In the genomic region with DNA sequence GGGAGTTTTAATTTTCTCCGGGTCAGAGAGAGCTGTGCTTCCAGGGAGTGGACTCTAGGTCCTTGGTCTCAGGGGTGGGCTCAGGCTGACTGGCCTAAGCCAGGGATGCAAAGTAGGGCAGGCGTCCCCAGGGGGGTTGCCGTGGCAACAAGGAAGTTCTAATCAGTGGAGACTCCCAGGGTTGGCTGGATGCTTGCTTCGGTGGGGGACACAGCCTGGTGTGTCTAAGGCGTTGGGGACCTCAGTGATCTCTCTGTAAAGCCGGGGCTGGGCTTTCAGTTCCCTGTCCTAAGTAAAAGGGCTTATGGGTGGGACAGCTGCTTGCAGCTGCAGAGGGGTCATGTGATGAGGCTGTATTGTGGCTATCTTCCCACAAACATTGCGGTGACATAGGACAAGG, we compare ENCODE assay signal across 10 mouse cellular contexts.
DNase-seq lines count a peak whose midpoint lies in the region; ATAC-seq lines count a peak whose summit lies in the region.
"Had no signal": no experiment of that assay in that cellular context is flagged by ENCODE, and none has a peak within 500 bp of the region (broad histone marks: within the 10 kb centered on the region; RNA-seq: fewer than 3 reads in every experiment).

No protein-coding gene starts in this region.

- peaks cover 19% of the 10 kb centered on the region for H3K4me1 ChIP-seq in forebrain, embryonic 13.5 days
- peaks cover 28% of the 10 kb centered on the region for H3K4me1 ChIP-seq in hindbrain, embryonic 12.5 days
- H3K4me1 ChIP-seq: embryonic facial prominence, embryonic 15.5 days had no signal

- no peaks in the 10 kb centered on the region for H3K36me3 ChIP-seq in forebrain, embryonic 13.5 days (ENCODE audit: poor library complexity, severe bottlenecking)
- no peaks in the 10 kb centered on the region for H3K36me3 ChIP-seq in hindbrain, embryonic 12.5 days
- H3K36me3 ChIP-seq: embryonic facial prominence, embryonic 15.5 days; limb, embryonic 12.5 days had no signal

- no peak overlapping the region for H3K4me2 ChIP-seq in forebrain, embryonic 13.5 days
- peak overlapping the region; percentile 3; the same call in 1 of the 2 replicates for H3K4me2 ChIP-seq in hindbrain, embryonic 12.5 days (replicated peaks)
- H3K4me2 ChIP-seq: embryonic facial prominence, embryonic 15.5 days; limb, embryonic 12.5 days had no signal

- ATAC-seq in forebrain, embryonic 13.5 days, result peak; percentile 41; the same call in 1 of the 2 replicates
- peak; percentile 41; the same call in 1 of the 2 replicates for ATAC-seq in hindbrain, embryonic 12.5 days (ENCODE audit: low FRiP score)

- no peak overlapping the region for H3K4me3 ChIP-seq in forebrain, embryonic 13.5 days
- H3K4me3 ChIP-seq in hindbrain, embryonic 12.5 days, result no peak overlapping the region
- H3K4me3 ChIP-seq: embryonic facial prominence, embryonic 15.5 days; limb, embryonic 12.5 days had no signal

- intact Hi-C loops in left cerebral cortex, postnatal 4 days (cut with DNase I), result no loop called here

- H3K9me3 ChIP-seq in forebrain, embryonic 13.5 days (replicated peaks), result no peaks in the 10 kb centered on the region
- no peaks in the 10 kb centered on the region for H3K9me3 ChIP-seq in hindbrain, embryonic 12.5 days (replicated peaks)
- H3K9me3 ChIP-seq: embryonic facial prominence, embryonic 15.5 days; limb, embryonic 12.5 days had no signal

- peak; percentile 69 for DNase-seq in left cerebral cortex, postnatal 4 days
- no peak for DNase-seq in left cerebral cortex, adult 11 months (ENCODE audit: low spot score)
- DNase-seq in skeletal muscle tissue, adult 2 months (ENCODE audit: low read depth, low spot score), result peak; percentile 38
- no peak for DNase-seq in layer of hippocampus, adult 9-10 months (ENCODE audit: low spot score)
- no peak for DNase-seq in left cerebral cortex, adult 8-10 months (ENCODE audit: low spot score in 2 of 2)
- DNase-seq in left cerebral cortex, adult 9 months (ENCODE audit: low spot score in 2 of 2), result no peak

- 6% methylated on average over 7 of the region's 7 CpGs for WGBS in forebrain, embryonic 13.5 days
- 16% methylated on average over 7 of the region's 7 CpGs for WGBS in hindbrain, embryonic 12.5 days

- peaks cover 3% of the 10 kb centered on the region; the same call in 1 of the 2 replicates for H3K27me3 ChIP-seq in forebrain, embryonic 13.5 days
- peaks cover 6% of the 10 kb centered on the region; the same call in 1 of the 2 replicates for H3K27me3 ChIP-seq in hindbrain, embryonic 12.5 days
- H3K27me3 ChIP-seq: embryonic facial prominence, embryonic 15.5 days had no signal

- H3K27ac ChIP-seq in forebrain, embryonic 13.5 days, result no peak overlapping the region
- H3K27ac ChIP-seq in hindbrain, embryonic 12.5 days, result 0 out of 2 replicates have a peak overlapping the region, but pooled peaks have one; percentile 30
- H3K27ac ChIP-seq: embryonic facial prominence, embryonic 15.5 days; limb, embryonic 12.5 days had no signal

- H3K9ac ChIP-seq in forebrain, embryonic 13.5 days, result no peak overlapping the region
- H3K9ac ChIP-seq in hindbrain, embryonic 12.5 days, result no peak overlapping the region
- H3K9ac ChIP-seq: embryonic facial prominence, embryonic 15.5 days; limb, embryonic 12.5 days had no signal

Comparison
In these comparisons a context has a peak if more than half of its experiments do, and no peak if none do; other contexts are left out.
1. DNase-seq: peak in left cerebral cortex, postnatal 4 days (single experiment) and skeletal muscle tissue, adult 2 months (single experiment); none in left cerebral cortex, adult 11 months (single experiment), layer of hippocampus, adult 9-10 months (single experiment), left cerebral cortex, adult 8-10 months (0 of 2) and left cerebral cortex, adult 9 months (0 of 2).